9 mouse cellular contexts compared by ENCODE assay signal in the genomic region with DNA sequence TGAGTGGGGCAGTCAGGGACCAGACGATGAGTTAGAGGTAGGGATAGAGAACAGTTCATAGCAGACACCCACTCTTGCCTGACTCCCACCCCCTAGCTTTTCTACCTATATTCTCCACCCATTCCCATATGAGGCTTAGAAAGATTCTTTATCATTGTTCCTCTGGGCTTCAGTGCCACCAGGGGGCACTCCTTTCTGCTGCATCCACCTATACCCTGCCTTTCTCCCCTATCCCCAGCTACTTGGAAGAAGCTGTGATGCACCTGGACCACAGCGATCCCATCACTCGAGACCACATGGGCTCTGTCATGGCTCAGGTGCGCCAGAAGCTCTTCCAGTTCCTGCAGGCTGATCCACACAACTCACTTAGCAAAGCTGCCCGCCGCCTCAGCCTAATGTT. TPM values are rescaled to one million over a fixed set of nuclear protein-coding genes. Genes with fewer than 3 reads are reported as not detected.
DNase-seq lines count a peak whose midpoint lies in the region; ATAC-seq lines count a peak whose summit lies in the region.
"Had no signal": no experiment of that assay in that cellular context is flagged by ENCODE, and none has a peak within 500 bp of the region (broad histone marks: within the 10 kb centered on the region; RNA-seq: fewer than 3 reads in every experiment).

No protein-coding gene starts in this region.

- 79% methylated on average over 6 of the region's 6 CpGs for WGBS in liver, embryonic 15.5 days (ENCODE audit: insufficient replicate concordance)
- WGBS in liver, embryonic 11.5 days, result 84% methylated on average over 6 of the region's 6 CpGs
- WGBS in neural tube, embryonic 15.5 days, result 86% methylated on average over 6 of the region's 6 CpGs

- H3K4me2 ChIP-seq in liver, embryonic 15.5 days, result no peak overlapping the region
- no peak overlapping the region for H3K4me2 ChIP-seq in liver, embryonic 11.5 days
- H3K4me2 ChIP-seq in neural tube, embryonic 15.5 days, result no peak overlapping the region
- H3K4me2 ChIP-seq: lung, embryonic 15.5 days had no signal

- peak; percentile 20 for DNase-seq in embryo, embryonic 11 days
- DNase-seq in embryo, embryonic 9.5 days (ENCODE audit: extremely low spot score), result no peak
- no peak for DNase-seq in liver, embryonic 11.5 days (ENCODE audit: low spot score)
- peak; percentile 51 for DNase-seq in ZHBTc4 (ENCODE audit: low read depth, low spot score)
- DNase-seq in urinary bladder, postnatal 25 days (ENCODE audit: low spot score), result no peak

- H3K4me3 ChIP-seq in liver, embryonic 15.5 days (replicated peaks), result no peak overlapping the region
- H3K4me3 ChIP-seq in liver, embryonic 11.5 days (ENCODE audit: low read depth, low read length), result no peak overlapping the region
- no peak overlapping the region for H3K4me3 ChIP-seq in neural tube, embryonic 15.5 days (replicated peaks)
- H3K4me3 ChIP-seq: lung, embryonic 15.5 days had no signal

- peaks cover 68% of the 10 kb centered on the region for H3K36me3 ChIP-seq in liver, embryonic 15.5 days (replicated peaks)
- H3K36me3 ChIP-seq in liver, embryonic 11.5 days (ENCODE audit: control insufficient read depth, insufficient read depth, low read length), result peaks cover 50% of the 10 kb centered on the region
- H3K36me3 ChIP-seq in neural tube, embryonic 15.5 days, result peaks cover 62% of the 10 kb centered on the region

- no peak overlapping the region for H3K27ac ChIP-seq in liver, embryonic 15.5 days (replicated peaks)
- H3K27ac ChIP-seq in liver, embryonic 11.5 days (ENCODE audit: low read depth, low read length), result no peak overlapping the region
- H3K27ac ChIP-seq in neural tube, embryonic 15.5 days (replicated peaks), result no peak overlapping the region
- H3K27ac ChIP-seq: lung, embryonic 15.5 days had no signal

- H3K4me1 ChIP-seq in liver, embryonic 15.5 days (replicated peaks), result 0 out of 2 replicates have a peak, but pooled peaks cover 3% of the 10 kb centered on the region
- no peaks in the 10 kb centered on the region; the same call in 1 of the 2 replicates for H3K4me1 ChIP-seq in liver, embryonic 11.5 days (replicated peaks; ENCODE audit: control insufficient read depth, insufficient read depth, low read length)
- H3K4me1 ChIP-seq in neural tube, embryonic 15.5 days, result peaks cover 10% of the 10 kb centered on the region

- H3K9me3 ChIP-seq in liver, embryonic 15.5 days (replicated peaks), result no peaks in the 10 kb centered on the region
- H3K9me3 ChIP-seq in liver, embryonic 11.5 days (ENCODE audit: control insufficient read depth, low read length), result no peaks in the 10 kb centered on the region
- no peaks in the 10 kb centered on the region for H3K9me3 ChIP-seq in neural tube, embryonic 15.5 days (replicated peaks)
- H3K9me3 ChIP-seq: lung, embryonic 15.5 days had no signal

- no peaks in the 10 kb centered on the region for H3K27me3 ChIP-seq in liver, embryonic 15.5 days
- no peaks in the 10 kb centered on the region for H3K27me3 ChIP-seq in liver, embryonic 11.5 days (replicated peaks; ENCODE audit: control insufficient read depth, insufficient read depth, low read length)
- H3K27me3 ChIP-seq in neural tube, embryonic 15.5 days (replicated peaks), result no peaks in the 10 kb centered on the region
- H3K27me3 ChIP-seq: lung, embryonic 15.5 days had no signal

- ATAC-seq in liver, embryonic 15.5 days (ENCODE audit: insufficient read depth), result 0 out of 2 replicates have a peak, but pooled peaks have one; percentile 16
- no peak for ATAC-seq in liver, embryonic 11.5 days (replicated peaks; ENCODE audit: low FRiP score)
- ATAC-seq in megakaryocyte progenitor cell, adult 5-6 weeks (replicated peaks; ENCODE audit: poor library complexity), result peak; percentile 45; the same call in 1 of the 2 replicates
- ATAC-seq in neural tube, embryonic 15.5 days (ENCODE audit: low FRiP score), result no peak; the same call in 1 of the 2 replicates

- H3K9ac ChIP-seq in liver, embryonic 15.5 days, result no peak overlapping the region
- no peak overlapping the region for H3K9ac ChIP-seq in liver, embryonic 11.5 days (ENCODE audit: low read depth, low read length)
- no peak overlapping the region for H3K9ac ChIP-seq in neural tube, embryonic 15.5 days (replicated peaks)
- H3K9ac ChIP-seq: lung, embryonic 15.5 days had no signal

RNA-seq across cellular contexts. Expression of a gene that starts 0.9 kb away (rescaled TPM):
- not detected in 2 replicates for polyA plus RNA-seq in liver, embryonic 15.5 days (2015; fragmentation: Nextera tagmentation; extraction: Ambion mirVana)
- polyA plus RNA-seq in liver, embryonic 11.5 days (2014; fragmentation: Nextera tagmentation; extraction: Ambion mirVana), result not detected in 2 replicates
- total RNA-seq in megakaryocyte progenitor cell, adult 5-6 weeks (2015), result 0.57 TPM in 1 of 2 replicates, not detected in the other
- total RNA-seq in megakaryocyte progenitor cell, adult 5-6 weeks (2017), result not detected in 2 replicates
- polyA plus RNA-seq in neural tube, embryonic 15.5 days (2015; fragmentation: Nextera tagmentation; extraction: Ambion mirVana), result 1.4 and 1.5 TPM in 2 replicates

RNA-seq across cellular contexts. Expression of a gene that starts 7.8 kb away (rescaled TPM):
- polyA plus RNA-seq in liver, embryonic 15.5 days (2015; fragmentation: Nextera tagmentation; extraction: Ambion mirVana), result 10.3 and 12.5 TPM in 2 replicates
- 21.4 and 22.8 TPM in 2 replicates for polyA plus RNA-seq in liver, embryonic 11.5 days (2014; fragmentation: Nextera tagmentation; extraction: Ambion mirVana)
- 13.4 and 14.8 TPM in 2 replicates for total RNA-seq in megakaryocyte progenitor cell, adult 5-6 weeks (2015)
- total RNA-seq in megakaryocyte progenitor cell, adult 5-6 weeks (2017), result 19.9 and 20.2 TPM in 2 replicates
- polyA plus RNA-seq in neural tube, embryonic 15.5 days (2015; fragmentation: Nextera tagmentation; extraction: Ambion mirVana), result 9.3 and 14.9 TPM in 2 replicates

RNA-seq across cellular contexts. Expression of a gene that starts 11.8 kb away (rescaled TPM):
- polyA plus RNA-seq in liver, embryonic 15.5 days (2015; fragmentation: Nextera tagmentation; extraction: Ambion mirVana), result 15.3 and 15.5 TPM in 2 replicates
- 43.7 and 47.5 TPM in 2 replicates for polyA plus RNA-seq in liver, embryonic 11.5 days (2014; fragmentation: Nextera tagmentation; extraction: Ambion mirVana)
- total RNA-seq in megakaryocyte progenitor cell, adult 5-6 weeks (2015), result 13.2 and 17.1 TPM in 2 replicates
- total RNA-seq in megakaryocyte progenitor cell, adult 5-6 weeks (2017), result 27.6 and 33.2 TPM in 2 replicates
- polyA plus RNA-seq in neural tube, embryonic 15.5 days (2015; fragmentation: Nextera tagmentation; extraction: Ambion mirVana), result 45.3 and 46.5 TPM in 2 replicates

RNA-seq across cellular contexts. Expression of a gene that starts 32.1 kb away (rescaled TPM):
- polyA plus RNA-seq in liver, embryonic 15.5 days (2015; fragmentation: Nextera tagmentation; extraction: Ambion mirVana), result 85.2 and 94.1 TPM in 2 replicates
- polyA plus RNA-seq in liver, embryonic 11.5 days (2014; fragmentation: Nextera tagmentation; extraction: Ambion mirVana), result 304 and 312 TPM in 2 replicates
- total RNA-seq in megakaryocyte progenitor cell, adult 5-6 weeks (2015), result 261 and 316 TPM in 2 replicates
- total RNA-seq in megakaryocyte progenitor cell, adult 5-6 weeks (2017), result 26.3 and 49.1 TPM in 2 replicates
- polyA plus RNA-seq in neural tube, embryonic 15.5 days (2015; fragmentation: Nextera tagmentation; extraction: Ambion mirVana), result 145 and 174 TPM in 2 replicates

RNA-seq across cellular contexts. Expression of a gene that starts 37.5 kb away (rescaled TPM):
- polyA plus RNA-seq in liver, embryonic 15.5 days (2015; fragmentation: Nextera tagmentation; extraction: Ambion mirVana), result 31.5 and 32.2 TPM in 2 replicates
- polyA plus RNA-seq in liver, embryonic 11.5 days (2014; fragmentation: Nextera tagmentation; extraction: Ambion mirVana), result 62.0 and 66.5 TPM in 2 replicates
- 30.9 and 32.4 TPM in 2 replicates for total RNA-seq in megakaryocyte progenitor cell, adult 5-6 weeks (2015)
- total RNA-seq in megakaryocyte progenitor cell, adult 5-6 weeks (2017), result 25.1 and 28.5 TPM in 2 replicates
- polyA plus RNA-seq in neural tube, embryonic 15.5 days (2015; fragmentation: Nextera tagmentation; extraction: Ambion mirVana), result 55.8 and 58.3 TPM in 2 replicates

Comparison
In these comparisons a context has a peak if more than half of its experiments do, and no peak if none do; other contexts are left out.
1. DNase-seq: peak in embryo, embryonic 11 days (single experiment) and ZHBTc4 (single experiment); none in embryo, embryonic 9.5 days (single experiment), liver, embryonic 11.5 days (single experiment) and urinary bladder, postnatal 25 days (single experiment).
2. ATAC-seq: peak in liver, embryonic 15.5 days (single experiment) and megakaryocyte progenitor cell, adult 5-6 weeks (single experiment); none in liver, embryonic 11.5 days (single experiment) and neural tube, embryonic 15.5 days (single experiment).